Mouse (Mus musculus) ES-E14 (cell line): ENCODE measurements at regions not wholly inside any gene's neighbourhood (a gene's known extent, or its start where the extent isn't known, plus 50 kb on each side); places are given as distances from the start of the nearest gene placed in this dataset.
A peak's percentile ranks its signal among the peaks of the same experiment; 100 is the strongest.

Source experiments
- DNase-seq: peaks from one replicate; pipeline ENCODE4 v3.0.0-alpha.2; 2013; ENCODE audit warnings: low read depth, low spot score
- H3K27ac ChIP-seq: 2 replicates; pipeline ENCODE4 v1.5.1; 2012; ENCODE audit warnings: low read depth, mild to moderate bottlenecking, low read length, moderate library complexity, mixed read lengths; ENCODE audit not compliant: poor library complexity, insufficient read depth, severe bottlenecking
- H3K36me3 ChIP-seq: 2 replicates; pipeline ENCODE4 v1.6.1; 2012; ENCODE audit warnings: mild to moderate bottlenecking, low read length, moderate library complexity, mixed read lengths; ENCODE audit not compliant: control insufficient read depth, poor library complexity, insufficient read depth, severe bottlenecking
- H3K4me1 ChIP-seq, 2 experiments: fragments of 150-350 bp in 1 of 2; sonication (generic) in 1 of 2; 2 replicates each; pipeline ENCODE4 v1.6.1; 2012; ENCODE audit warnings: low read length in 2 of 2, mild to moderate bottlenecking in 1 of 2, mixed read lengths in 1 of 2; ENCODE audit not compliant: control insufficient read depth in 2 of 2, insufficient read depth in 2 of 2, poor library complexity in 1 of 2
- H3K4me3 ChIP-seq, 2 experiments: fragments of 150-350 bp in 1 of 2; sonication (generic) in 1 of 2; 2 replicates each; pipeline ENCODE4 v1.5.1; 2012; ENCODE audit warnings: low read length in 2 of 2, low read depth in 1 of 2, mild to moderate bottlenecking in 1 of 2, mixed read lengths in 1 of 2; ENCODE audit not compliant: insufficient read depth in 1 of 2, poor library complexity in 1 of 2, severe bottlenecking in 1 of 2
- H3K9ac ChIP-seq: 2 replicates; pipeline ENCODE4 v1.6.1; 2012; ENCODE audit warnings: low read depth, mild to moderate bottlenecking, low read length, mixed read lengths; ENCODE audit not compliant: poor library complexity, insufficient read depth, severe bottlenecking
- H3K9me3 ChIP-seq: fragments of 150-350 bp; sonication (generic); 2 replicates; pipeline ENCODE4 v1.6.1; 2012; ENCODE audit warnings: low read depth, mild to moderate bottlenecking, low read length; ENCODE audit not compliant: control insufficient read depth, insufficient read depth
- CHD2 ChIP-seq: IDR thresholded peaks from 2 replicates; pipeline ENCODE4 v1.6.1; 2014; ENCODE audit warnings: mild to moderate bottlenecking, low read depth, low read length, inconsistent platforms
- HCFC1 ChIP-seq: IDR thresholded peaks from 2 replicates; pipeline ENCODE4 v1.6.1; 2012; ENCODE audit warnings: low read length, inconsistent platforms, borderline replicate concordance; ENCODE audit not compliant: insufficient read depth
- MAFK ChIP-seq: IDR thresholded peaks from 2 replicates; pipeline ENCODE4 v1.6.1; 2014; ENCODE audit warnings: mild to moderate bottlenecking, low read depth, low read length, inconsistent platforms; ENCODE audit not compliant: insufficient read depth
- ZC3H11A ChIP-seq: IDR thresholded peaks from 2 replicates; pipeline ENCODE4 v1.6.1; 2012; ENCODE audit warnings: low read depth, mild to moderate bottlenecking, inconsistent platforms, low read length, borderline replicate concordance
- ZNF384 ChIP-seq: IDR thresholded peaks from 2 replicates; pipeline ENCODE4 v1.6.1; 2012; ENCODE audit warnings: low read depth, low read length, inconsistent platforms
- in situ Hi-C, 2 experiments: fragments of 600-800 bp; cut with MboI; formaldehyde crosslinking; loops; one replicate each; pipeline ENCODE4 v1.15.1; 2025; ENCODE audit warnings: low sequenced_read_pairs in 2 of 2, inconsistent platforms in 1 of 2; ENCODE audit not compliant: unreplicated experiment in 2 of 2

GRCm38 (mm10) chr15:31880479-31880878 lies 278.8 kb downstream of the Fam173b start:
- Histone ChIP-seq H3K27ac (no peak overlapping the region), H3K9ac (no peak overlapping the region), H3K4me1 (no peaks in the 10 kb centered on the region), H3K36me3 (no peaks in the 10 kb centered on the region), H3K9me3 (no peaks in the 10 kb centered on the region), H3K4me3 (no peak overlapping the region)
- TF ChIP-seq MAFK (no peak), HCFC1 (no peak), ZNF384 (no peak), CHD2 (no peak)
- no peak for DNase-seq
- in situ Hi-C loops: no loop called here

- TF ChIP-seq ZNF384 (no peak), MAFK (peak; percentile 63; the same call in 1 of the 2 replicates)
- Histone ChIP-seq H3K9ac (no peak overlapping the region), H3K4me3 (no peak overlapping the region), H3K4me1 (no peaks in the 10 kb centered on the region), H3K27ac (no peak overlapping the region), H3K36me3 (no peaks in the 10 kb centered on the region), H3K9me3 (no peaks in the 10 kb centered on the region)
- in situ Hi-C loops: no loop called here
- DNase-seq: no peak
Measured at GRCm38 (mm10) chr15:31882331-31882730, 280.7 kb downstream of the Fam173b start.

- H3K4me3 ChIP-seq: no peak overlapping the region
- H3K9me3 ChIP-seq: no peaks in the 10 kb centered on the region
- H3K27ac ChIP-seq: no peak overlapping the region
- TF ChIP-seq ZNF384: no peak
- TF ChIP-seq CHD2: no peak
- no peak for TF ChIP-seq ZC3H11A
- no peak for TF ChIP-seq HCFC1
- TF ChIP-seq MAFK: no peak
- DNase-seq: no peak
- H3K9ac ChIP-seq: no peak overlapping the region
- in situ Hi-C loops: no loop called here
- H3K4me1 ChIP-seq: no peaks in the 10 kb centered on the region
- H3K36me3 ChIP-seq: no peaks in the 10 kb centered on the region
Measured at GRCm38 (mm10) chr15:31883516-31883915, 281.9 kb downstream of the Fam173b start.

- in situ Hi-C loops: no loop called here
- TF ChIP-seq MAFK (no peak), ZNF384 (no peak), CHD2 (no peak), ZC3H11A (no peak), HCFC1 (no peak)
- Histone ChIP-seq H3K4me1 (no peaks in the 10 kb centered on the region), H3K9me3 (no peaks in the 10 kb centered on the region), H3K36me3 (no peaks in the 10 kb centered on the region), H3K27ac (no peak overlapping the region), H3K4me3 (no peak overlapping the region), H3K9ac (no peak overlapping the region)
- no peak for DNase-seq
Measured at GRCm38 (mm10) chr15:31898904-31899650, 278.0 kb upstream of the Tas2r119 start.

- Histone ChIP-seq H3K9ac (no peak overlapping the region), H3K4me1 (no peaks in the 10 kb centered on the region), H3K4me3 (no peak overlapping the region), H3K27ac (no peak overlapping the region), H3K36me3 (no peaks in the 10 kb centered on the region), H3K9me3 (no peaks in the 10 kb centered on the region)
- TF ChIP-seq ZC3H11A: no peak
- TF ChIP-seq CHD2: no peak
- DNase-seq: no peak
- in situ Hi-C loops: no loop called here
Measured at GRCm38 (mm10) chr15:31900325-31900724, 276.8 kb upstream of the Tas2r119 start.
